Mouse (Mus musculus) MEL (cell line): Measurements from ENCODE around the gene Erc2. TPM values are rescaled to one million over a fixed set of nuclear protein-coding genes. Genes with fewer than 3 reads are reported as not detected.

Source experiments
- DNase-seq: peaks from one replicate; pipeline ENCODE4 v3.0.0; 2011; ENCODE audit warnings: low read depth, low spot score
- H3K27ac ChIP-seq: 2 replicates; pipeline ENCODE4 v1.5.1; 2012; ENCODE audit warnings: low read depth, mild to moderate bottlenecking, control low read depth, low read length, moderate library complexity; ENCODE audit not compliant: control insufficient read depth
- H3K27me3 ChIP-seq, 2 experiments: fragments of 150-350 bp in 1 of 2; sonication (generic) in 1 of 2; 2 replicates each; pipeline ENCODE4 v1.6.1; 2012; ENCODE audit warnings: low read length in 2 of 2, mild to moderate bottlenecking in 2 of 2, improper control_type of control experiment in 1 of 2, moderate library complexity in 1 of 2; ENCODE audit not compliant: insufficient read depth in 2 of 2, control insufficient read depth in 1 of 2
- H3K36me3 ChIP-seq, 2 experiments: 2 replicates each; pipeline ENCODE4 v1.6.1; 2012 to 2014; ENCODE audit warnings: low read length in 2 of 2, improper control_type of control experiment in 1 of 2, inconsistent platforms in 1 of 2, mild to moderate bottlenecking in 1 of 2; ENCODE audit not compliant: insufficient read depth in 2 of 2, control insufficient read depth in 1 of 2
- H3K4me1 ChIP-seq, 2 experiments: fragments of 150-350 bp in 1 of 2; sonication (generic) in 1 of 2; 2 replicates each; pipeline ENCODE4 v1.6.1; 2012; ENCODE audit warnings: low read length in 2 of 2, improper control_type of control experiment in 1 of 2, mild to moderate bottlenecking in 1 of 2; ENCODE audit not compliant: insufficient read depth in 2 of 2, control insufficient read depth in 1 of 2
- H3K4me3 ChIP-seq, 2 experiments: fragments of 150-350 bp in 1 of 2; sonication (generic) in 1 of 2; 2 replicates each; pipeline ENCODE4 v1.5.1; 2012; ENCODE audit warnings: low read depth in 2 of 2, low read length in 2 of 2, mild to moderate bottlenecking in 2 of 2, moderate library complexity in 2 of 2, control low read depth in 1 of 2, improper control_type of control experiment in 1 of 2; ENCODE audit not compliant: control insufficient read depth in 1 of 2, insufficient read depth in 1 of 2
- H3K79me2 ChIP-seq: 2 replicates; pipeline ENCODE4 v1.6.1; 2012; ENCODE audit warnings: mild to moderate bottlenecking, low read length, moderate library complexity; ENCODE audit not compliant: control insufficient read depth, poor library complexity, insufficient read depth
- H3K9ac ChIP-seq: 2 replicates; pipeline ENCODE4 v1.6.1; 2012; ENCODE audit warnings: low read depth, mild to moderate bottlenecking, control low read depth, low read length, moderate library complexity; ENCODE audit not compliant: control insufficient read depth, poor library complexity, severe bottlenecking
- H3K9me3 ChIP-seq: fragments of 150-350 bp; sonication (generic); replicated peaks from 2 replicates; pipeline ENCODE4 v1.6.1; 2012; ENCODE audit warnings: mild to moderate bottlenecking, low read length, improper control_type of control experiment, moderate library complexity; ENCODE audit not compliant: insufficient read depth
- BHLHE40 ChIP-seq: IDR thresholded peaks from 2 replicates; pipeline ENCODE4 v1.6.1; 2012; ENCODE audit warnings: low read depth, mild to moderate bottlenecking, inconsistent platforms, low read length, improper control_type of control experiment, borderline replicate concordance
- CHD2 ChIP-seq: IDR thresholded peaks from 2 replicates; pipeline ENCODE4 v1.6.1; 2011; ENCODE audit warnings: low read length, improper control_type of control experiment
- CTCF ChIP-seq, 3 experiments: IDR thresholded peaks in 2 of 3; conservative IDR thresholded peaks in 1 of 3; 2 replicates each; pipeline ENCODE4 v1.5.1; 2011 to 2012; ENCODE audit warnings: low read length in 3 of 3, low read depth in 2 of 3, mild to moderate bottlenecking in 2 of 3, improper control_type of control experiment in 1 of 3, inconsistent platforms in 1 of 3, mixed read lengths in 1 of 3, moderate library complexity in 1 of 3; ENCODE audit not compliant: control insufficient read depth in 1 of 3, insufficient read depth in 1 of 3, poor library complexity in 1 of 3, severe bottlenecking in 1 of 3
- ETS1 ChIP-seq: IDR thresholded peaks from 2 replicates; pipeline ENCODE4 v1.6.1; 2012; ENCODE audit warnings: low read depth, mild to moderate bottlenecking, inconsistent platforms, low read length, improper control_type of control experiment, moderate library complexity
- GATA1 ChIP-seq: IDR thresholded peaks from 2 replicates; pipeline ENCODE4 v1.6.1; 2011; ENCODE audit warnings: low read depth, low read length, improper control_type of control experiment
- HCFC1 ChIP-seq: IDR thresholded peaks from 2 replicates; pipeline ENCODE4 v1.6.1; 2012; ENCODE audit warnings: low read depth, mild to moderate bottlenecking, inconsistent platforms, low read length, improper control_type of control experiment, moderate library complexity
- KAT2A ChIP-seq: conservative IDR thresholded peaks from 2 replicates; pipeline ENCODE4 v1.6.1; 2012; ENCODE audit warnings: low read depth, low read length, improper control_type of control experiment, inconsistent platforms
- MAFK ChIP-seq: IDR thresholded peaks from 2 replicates; pipeline ENCODE4 v1.6.1; 2011; ENCODE audit warnings: low read depth, mild to moderate bottlenecking, low read length, improper control_type of control experiment, borderline replicate concordance
- MAX ChIP-seq: IDR thresholded peaks from 2 replicates; pipeline ENCODE4 v1.6.1; 2011; ENCODE audit warnings: low read length, improper control_type of control experiment
- MEF2A ChIP-seq: IDR thresholded peaks from 2 replicates; pipeline ENCODE4 v1.6.1; 2014; ENCODE audit warnings: low read depth, mild to moderate bottlenecking, inconsistent platforms, low read length, improper control_type of control experiment; ENCODE audit not compliant: poor library complexity, insufficient replicate concordance, severe bottlenecking; ENCODE audit errors: extremely low read depth
- MXI1 ChIP-seq: IDR thresholded peaks from 2 replicates; pipeline ENCODE4 v1.6.1; 2011; ENCODE audit warnings: mild to moderate bottlenecking, low read depth, low read length, improper control_type of control experiment
- MYC ChIP-seq: IDR thresholded peaks from 2 replicates; pipeline ENCODE4 v1.6.1; 2011; ENCODE audit warnings: low read depth, mild to moderate bottlenecking, low read length, improper control_type of control experiment, moderate library complexity
- POLR2AphosphoS2 ChIP-seq: IDR thresholded peaks from 2 replicates; pipeline ENCODE4 v1.6.1; 2011; ENCODE audit warnings: low read length, improper control_type of control experiment
- POLR2AphosphoS5 ChIP-seq: IDR thresholded peaks from 2 replicates; pipeline ENCODE4 v1.6.1; 2012; ENCODE audit warnings: low read depth, borderline replicate concordance, mild to moderate bottlenecking, inconsistent platforms, low read length, moderate library complexity, mixed read lengths
- RAD21 ChIP-seq: IDR thresholded peaks from 2 replicates; pipeline ENCODE4 v1.6.1; 2011; ENCODE audit warnings: mild to moderate bottlenecking, low read depth, low read length, improper control_type of control experiment
- RCOR1 ChIP-seq: IDR thresholded peaks from 2 replicates; pipeline ENCODE4 v1.6.1; 2012; ENCODE audit warnings: low read depth, mild to moderate bottlenecking, inconsistent platforms, low read length, improper control_type of control experiment
- TAL1 ChIP-seq: IDR thresholded peaks from 2 replicates; pipeline ENCODE4 v1.6.1; 2012; ENCODE audit warnings: mild to moderate bottlenecking, inconsistent platforms, low read length, moderate library complexity, mixed read lengths
- TBP ChIP-seq: IDR thresholded peaks from 2 replicates; pipeline ENCODE4 v1.8.0; 2011; ENCODE audit warnings: low read depth, low read length, improper control_type of control experiment
- TCF12 ChIP-seq: IDR thresholded peaks from 2 replicates; pipeline ENCODE4 v1.6.1; 2014; ENCODE audit warnings: low read depth, mild to moderate bottlenecking, inconsistent platforms, low read length, improper control_type of control experiment, moderate library complexity
- UBTF ChIP-seq: IDR thresholded peaks from 2 replicates; pipeline ENCODE4 v1.6.1; 2012; ENCODE audit warnings: low read depth, mild to moderate bottlenecking, inconsistent platforms, low read length, improper control_type of control experiment, moderate library complexity, borderline replicate concordance; ENCODE audit not compliant: insufficient read depth
- USF2 ChIP-seq, 2 experiments: IDR thresholded peaks; 2 replicates each; pipeline ENCODE4 v1.6.1; 2011 to 2012; ENCODE audit warnings: improper control_type of control experiment in 2 of 2, low read length in 2 of 2, borderline replicate concordance in 1 of 2, inconsistent platforms in 1 of 2, low read depth in 1 of 2, mild to moderate bottlenecking in 1 of 2; ENCODE audit not compliant: insufficient read depth in 1 of 2
- ZC3H11A ChIP-seq: IDR thresholded peaks from 2 replicates; pipeline ENCODE4 v1.6.1; 2012; ENCODE audit warnings: low read depth, mild to moderate bottlenecking, inconsistent platforms, low read length, improper control_type of control experiment
- ZMIZ1 ChIP-seq: IDR thresholded peaks from 2 replicates; pipeline ENCODE4 v1.6.1; 2012; ENCODE audit warnings: low read depth, mild to moderate bottlenecking, inconsistent platforms, low read length, improper control_type of control experiment, moderate library complexity
- ZNF384 ChIP-seq: IDR thresholded peaks from 2 replicates; pipeline ENCODE4 v1.6.1; 2012; ENCODE audit warnings: low read depth, mild to moderate bottlenecking, inconsistent platforms, low read length, improper control_type of control experiment
- polyA plus RNA-seq, 2 experiments: library from polyadenylated mRNA; stranded (reverse) in 1 of 2; unstranded in 1 of 2; fragments of >175 nt in 1 of 2; fragments of >200 nt in 1 of 2; gene quantifications; 2 replicates each; pipeline versions ENCODE4 v1.2.1 to v1.2.4; 2012; ENCODE audit warnings: low replicate concordance in 2 of 2, low read depth in 1 of 2; ENCODE audit not compliant: insufficient read length in 2 of 2, insufficient read depth in 1 of 2, missing spikeins in 1 of 2
- total RNA-seq: library from RNA; depleted of rRNA; stranded (reverse); fragments of 300-350 nt; gene quantifications from 2 replicates; pipeline ENCODE4 v1.2.3, GENCODE M21; 2012

The Erc2 gene
- total and polyA plus RNA-seq, 3 experiments, result not detected

DNA sequence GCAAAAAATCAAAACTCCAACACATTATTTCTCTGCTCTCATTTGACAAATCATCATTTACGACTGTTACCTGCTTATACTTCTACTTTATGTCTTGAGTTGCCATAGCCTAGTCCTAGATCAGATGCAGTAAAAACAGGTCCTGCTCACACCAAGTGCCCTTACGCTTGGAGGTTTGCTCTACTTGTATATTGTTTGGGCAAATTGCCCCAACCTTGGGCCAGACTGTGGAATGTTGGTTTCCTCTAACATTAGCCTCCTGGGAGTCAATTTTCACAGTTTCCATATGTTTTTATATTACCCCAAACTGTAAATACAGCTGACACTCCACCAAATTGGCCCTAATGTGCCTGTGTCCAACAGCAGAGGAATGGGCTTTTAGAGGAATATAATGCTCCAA is 447.6 kb downstream of the Erc2 start:
- no peak overlapping the region for H3K27ac ChIP-seq
- H3K79me2 ChIP-seq, result no peaks in the 10 kb centered on the region
- no peaks in the 10 kb centered on the region for H3K36me3 ChIP-seq
- H3K9me3 ChIP-seq, result no peaks in the 10 kb centered on the region
- no peaks in the 10 kb centered on the region for H3K4me1 ChIP-seq
- H3K27me3 ChIP-seq, result no peaks in the 10 kb centered on the region
- no peak for DNase-seq
- H3K9ac ChIP-seq, result no peak overlapping the region
- TF ChIP-seq ZC3H11A (no peak), MXI1 (no peak), TCF12 (no peak), ZMIZ1 (no peak), KAT2A (no peak), GATA1 (no peak), MEF2A (no peak), POLR2AphosphoS5 (no peak), POLR2AphosphoS2 (no peak), TBP (no peak), ZNF384 (no peak), ETS1 (no peak), CHD2 (no peak), CTCF (IDR thresholded peaks at IDR 0.05 in 2 of 3, conservative IDR thresholded peaks at IDR 0.05 in 1 of 3; ENCODE audit: control insufficient read depth in 1 of 3, insufficient read depth in 1 of 3, low read depth in 2 of 3, low read length in 3 of 3, poor library complexity in 1 of 3, severe bottlenecking in 1 of 3) (no peak), RCOR1 (no peak), MAX (no peak)
- H3K4me3 ChIP-seq, result no peak overlapping the region

DNA sequence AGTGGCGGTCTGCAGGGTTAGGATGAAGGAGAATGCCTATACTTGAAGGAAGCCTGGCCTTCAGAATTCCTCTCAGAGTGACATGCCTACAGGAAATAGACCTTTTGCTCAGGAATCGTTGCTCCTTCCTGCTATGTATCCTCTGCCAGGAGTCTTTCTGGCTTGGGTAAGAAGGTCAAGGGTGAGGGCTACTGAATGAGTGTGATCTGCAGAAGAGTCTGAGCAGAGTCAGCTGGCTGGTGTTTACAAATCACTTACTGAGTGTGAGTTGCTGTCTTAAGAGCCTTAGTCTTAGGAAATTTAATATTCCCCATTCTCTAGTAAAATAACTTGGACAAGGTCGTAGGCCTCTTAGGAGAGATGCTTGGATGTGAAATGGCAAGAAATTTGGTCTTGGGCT is 450.3 kb downstream of the Erc2 start:
- H3K4me3 ChIP-seq, result no peak overlapping the region
- H3K36me3 ChIP-seq, result no peaks in the 10 kb centered on the region
- no peaks in the 10 kb centered on the region for H3K27me3 ChIP-seq
- H3K4me1 ChIP-seq, result no peaks in the 10 kb centered on the region
- no peak overlapping the region for H3K27ac ChIP-seq
- TF ChIP-seq TBP (no peak), TCF12 (no peak), USF2 (IDR thresholded peaks at IDR 0.05; ENCODE audit: borderline replicate concordance in 1 of 2, insufficient read depth in 1 of 2, low read depth in 1 of 2, low read length in 2 of 2) (no peak), RAD21 (no peak), POLR2AphosphoS5 (no peak), MEF2A (no peak), UBTF (no peak), BHLHE40 (no peak), CHD2 (no peak), HCFC1 (no peak), MYC (no peak), TAL1 (no peak), MAFK (no peak)
- H3K9ac ChIP-seq, result no peak overlapping the region
- no peaks in the 10 kb centered on the region for H3K79me2 ChIP-seq
- DNase-seq, result no peak
- H3K9me3 ChIP-seq, result no peaks in the 10 kb centered on the region
